Mouse (Mus musculus): ENCODE data around the gene Cerkl. TPM values are rescaled to one million over a fixed set of nuclear protein-coding genes. Genes with fewer than 3 reads are reported as not detected.

Cerkl gene
- polyA plus RNA-seq, 1 experiment: not detected

GRCm38 (mm10) chr2:79367451-79368450, 88.8 kb downstream of the Cerkl start:
- no peak overlapping the region for H3K4me3 ChIP-seq (ENCODE audit: insufficient read depth, poor library complexity, severe bottlenecking)
- no peak for TF ChIP-seq CTCF (IDR thresholded peaks at IDR 0.05; ENCODE audit: control insufficient read depth, insufficient read depth, insufficient read length)
- TF ChIP-seq MAX (IDR thresholded peaks at IDR 0.05): no peak
- TF ChIP-seq CEBPB (IDR thresholded peaks at IDR 0.05; ENCODE audit: low read depth): no peak
- TF ChIP-seq FOSL1 (IDR thresholded peaks at IDR 0.05; ENCODE audit: insufficient read depth, low read length, poor library complexity, severe bottlenecking): no peak
- TF ChIP-seq MYOG (IDR thresholded peaks at IDR 0.05; ENCODE audit: control insufficient read depth, extremely low read depth, insufficient read length): no peak
- TF ChIP-seq USF1 (IDR thresholded peaks at IDR 0.05; ENCODE audit: low read depth): no peak
- no peak for TF ChIP-seq MYOD1 (IDR thresholded peaks at IDR 0.05; ENCODE audit: control insufficient read depth, insufficient read length, low read depth)
- H3K27me3 ChIP-seq (ENCODE audit: control insufficient read depth, insufficient read depth, insufficient read length): no peaks in the 10 kb centered on the region
- no peak overlapping the region for H3ac ChIP-seq (ENCODE audit: control insufficient read depth, insufficient read length, low read depth)
- no peaks in the 10 kb centered on the region for H3K79me2 ChIP-seq (ENCODE audit: control insufficient read depth, insufficient read depth)
- H3K79me3 ChIP-seq (ENCODE audit: low read depth): no peaks in the 10 kb centered on the region
- H3K36me3 ChIP-seq (ENCODE audit: control insufficient read depth, insufficient read depth): no peaks in the 10 kb centered on the region

- no peaks in the 10 kb centered on the region for H3K36me3 ChIP-seq (ENCODE audit: control insufficient read depth, insufficient read depth)
- H3K79me2 ChIP-seq (ENCODE audit: control insufficient read depth, insufficient read depth): no peaks in the 10 kb centered on the region
- no peak for TF ChIP-seq FOSL1 (IDR thresholded peaks at IDR 0.05; ENCODE audit: insufficient read depth, low read length, poor library complexity, severe bottlenecking)
- TF ChIP-seq CEBPB (IDR thresholded peaks at IDR 0.05; ENCODE audit: low read depth): no peak
- no peak for TF ChIP-seq MAX (IDR thresholded peaks at IDR 0.05)
- no peak for TF ChIP-seq USF1 (IDR thresholded peaks at IDR 0.05; ENCODE audit: low read depth)
- no peak for TF ChIP-seq MYOG (IDR thresholded peaks at IDR 0.05; ENCODE audit: control insufficient read depth, extremely low read depth, insufficient read length)
- no peak overlapping the region for H3ac ChIP-seq (ENCODE audit: control insufficient read depth, insufficient read length, low read depth)
- H3K27me3 ChIP-seq (ENCODE audit: control insufficient read depth, insufficient read depth, insufficient read length): no peaks in the 10 kb centered on the region
- H3K4me3 ChIP-seq (ENCODE audit: insufficient read depth, poor library complexity, severe bottlenecking): no peak overlapping the region
- no peaks in the 10 kb centered on the region for H3K79me3 ChIP-seq (ENCODE audit: low read depth)
These were observed 92.7 kb downstream of the Cerkl start for GRCm38 (mm10) chr2:79363920-79364319.

- no peaks in the 10 kb centered on the region for H3K36me3 ChIP-seq (ENCODE audit: control insufficient read depth, insufficient read depth)
- no peaks in the 10 kb centered on the region for H3K79me2 ChIP-seq (ENCODE audit: control insufficient read depth, insufficient read depth)
- no peak overlapping the region for H3K4me3 ChIP-seq (ENCODE audit: insufficient read depth, poor library complexity, severe bottlenecking)
- no peaks in the 10 kb centered on the region for H3K79me3 ChIP-seq (ENCODE audit: low read depth)
- H3ac ChIP-seq (ENCODE audit: control insufficient read depth, insufficient read length, low read depth): no peak overlapping the region
- H3K27me3 ChIP-seq (ENCODE audit: control insufficient read depth, insufficient read depth, insufficient read length): no peaks in the 10 kb centered on the region
- TF ChIP-seq MYOD1 (IDR thresholded peaks at IDR 0.05; ENCODE audit: control insufficient read depth, insufficient read length, low read depth): no peak
- no peak for TF ChIP-seq CEBPB (IDR thresholded peaks at IDR 0.05; ENCODE audit: low read depth)
- no peak for TF ChIP-seq CTCF (IDR thresholded peaks at IDR 0.05; ENCODE audit: control insufficient read depth, insufficient read depth, insufficient read length)
- TF ChIP-seq MAX (IDR thresholded peaks at IDR 0.05): no peak
- no peak for TF ChIP-seq FOSL1 (IDR thresholded peaks at IDR 0.05; ENCODE audit: insufficient read depth, low read length, poor library complexity, severe bottlenecking)
- TF ChIP-seq USF1 (IDR thresholded peaks at IDR 0.05; ENCODE audit: low read depth): no peak
- TF ChIP-seq MYOG (IDR thresholded peaks at IDR 0.05; ENCODE audit: control insufficient read depth, extremely low read depth, insufficient read length): no peak
These were observed 94.6 kb downstream of the Cerkl start for GRCm38 (mm10) chr2:79362029-79362428.

GRCm38 (mm10) chr2:79357835-79358234, 98.8 kb downstream of the Cerkl start:
- Histone ChIP-seq H3K4me3 (ENCODE audit: insufficient read depth, poor library complexity, severe bottlenecking) (no peak overlapping the region), H3ac (ENCODE audit: control insufficient read depth, insufficient read length, low read depth) (no peak overlapping the region), H3K79me3 (ENCODE audit: low read depth) (no peaks in the 10 kb centered on the region), H3K27me3 (ENCODE audit: control insufficient read depth, insufficient read depth, insufficient read length) (no peaks in the 10 kb centered on the region), H3K79me2 (ENCODE audit: control insufficient read depth, insufficient read depth) (no peaks in the 10 kb centered on the region), H3K36me3 (ENCODE audit: control insufficient read depth, insufficient read depth) (no peaks in the 10 kb centered on the region)
- TF ChIP-seq MYOD1 (IDR thresholded peaks at IDR 0.05; ENCODE audit: control insufficient read depth, insufficient read length, low read depth): no peak

GRCm38 (mm10) chr2:79354773-79355172, 101.8 kb downstream of the Cerkl start:
- Histone ChIP-seq H3K36me3 (ENCODE audit: control insufficient read depth, insufficient read depth) (no peaks in the 10 kb centered on the region), H3ac (ENCODE audit: control insufficient read depth, insufficient read length, low read depth) (no peak overlapping the region), H3K4me3 (ENCODE audit: insufficient read depth, poor library complexity, severe bottlenecking) (no peak overlapping the region), H3K27me3 (ENCODE audit: control insufficient read depth, insufficient read depth, insufficient read length) (no peaks in the 10 kb centered on the region), H3K79me3 (ENCODE audit: low read depth) (no peaks in the 10 kb centered on the region), H3K79me2 (ENCODE audit: control insufficient read depth, insufficient read depth) (no peaks in the 10 kb centered on the region)
- TF ChIP-seq MAX (IDR thresholded peaks at IDR 0.05) (no peak), MYOD1 (IDR thresholded peaks at IDR 0.05; ENCODE audit: control insufficient read depth, insufficient read length, low read depth) (no peak), CTCF (IDR thresholded peaks at IDR 0.05; ENCODE audit: control insufficient read depth, insufficient read depth, insufficient read length) (no peak)

Data from C2C12 (cell line).